Comparison of ENCODE assay signal across 8 mouse cellular contexts in genomic region chr11:52297352-52297751, GRCm38 (mm10). TPM values are rescaled to one million over a fixed set of nuclear protein-coding genes. Genes with fewer than 3 reads are reported as not detected.
DNase-seq lines count a peak whose midpoint lies in the region; ATAC-seq and TF ChIP-seq lines count a peak whose summit lies in the region.

No protein-coding gene starts in this region.

- WGBS in embryonic facial prominence, embryonic 11.5 days = 14% methylated on average over 9 of the region's 9 CpGs
- 13% methylated on average over 9 of the region's 9 CpGs for WGBS in heart, embryonic 11.5 days (ENCODE audit: insufficient replicate concordance)
- 9% methylated on average over 9 of the region's 9 CpGs for WGBS in liver, embryonic 14.5 days (ENCODE audit: insufficient replicate concordance)

- TF ChIP-seq EP300 in liver, embryonic 14.5 days (IDR thresholded peaks at IDR 0.05; ENCODE audit: low read depth) = no peak

- H3K4me2 ChIP-seq in embryonic facial prominence, embryonic 11.5 days (ENCODE audit: low read depth, low read length) = no peak overlapping the region
- no peak overlapping the region for H3K4me2 ChIP-seq in heart, embryonic 11.5 days
- no peak overlapping the region for H3K4me2 ChIP-seq in liver, embryonic 14.5 days (ENCODE audit: low read depth)

- H3K9ac ChIP-seq in embryonic facial prominence, embryonic 11.5 days (replicated peaks; ENCODE audit: low read length) = no peak overlapping the region
- H3K9ac ChIP-seq in heart, embryonic 11.5 days (ENCODE audit: low read depth, low read length) = no peak overlapping the region
- H3K9ac ChIP-seq in liver, embryonic 14.5 days (replicated peaks) = no peak overlapping the region

- H3K36me3 ChIP-seq in embryonic facial prominence, embryonic 11.5 days (replicated peaks; ENCODE audit: control insufficient read depth, insufficient read depth, low read depth, low read length) = no peaks in the 10 kb centered on the region
- H3K36me3 ChIP-seq in heart, embryonic 11.5 days (ENCODE audit: control insufficient read depth, insufficient read depth, low read length) = no peaks in the 10 kb centered on the region
- H3K36me3 ChIP-seq in liver, embryonic 14.5 days (replicated peaks; ENCODE audit: control insufficient read depth, insufficient read depth, low read depth) = no peaks in the 10 kb centered on the region

- H3K27ac ChIP-seq in embryonic facial prominence, embryonic 11.5 days (replicated peaks; ENCODE audit: low read depth, low read length) = no peak overlapping the region
- H3K27ac ChIP-seq in heart, embryonic 11.5 days (ENCODE audit: low read depth, low read length) = no peak overlapping the region
- no peak overlapping the region for H3K27ac ChIP-seq in liver, embryonic 14.5 days

- peak; percentile 86 for DNase-seq in adrenal gland, postnatal 25 days
- peak; percentile 79 for DNase-seq in embryonic facial prominence, embryonic 11.5 days (ENCODE audit: low spot score)
- peak; percentile 78 to 84 for DNase-seq in kidney, postnatal 25 days
- DNase-seq in liver, embryonic 14.5 days (ENCODE audit: low read depth in 3 of 3, low spot score in 3 of 3) = peak; percentile 13 to 16 (median 15)
- DNase-seq in retina, adult 2 months (ENCODE audit: low read depth, low spot score) = peak; percentile 42
- DNase-seq in thymus, postnatal 25 days = peak; percentile 91

- no peaks in the 10 kb centered on the region for H3K27me3 ChIP-seq in embryonic facial prominence, embryonic 11.5 days (ENCODE audit: control insufficient read depth, insufficient read depth, low read length)
- H3K27me3 ChIP-seq in heart, embryonic 11.5 days (ENCODE audit: control insufficient read depth, insufficient read depth, low read length) = no peaks in the 10 kb centered on the region; the same call in 1 of the 2 replicates
- H3K27me3 ChIP-seq in liver, embryonic 14.5 days (ENCODE audit: control insufficient read depth, insufficient read depth, low read length) = no peaks in the 10 kb centered on the region

- H3K9me3 ChIP-seq in embryonic facial prominence, embryonic 11.5 days (replicated peaks; ENCODE audit: control insufficient read depth, low read length) = no peaks in the 10 kb centered on the region
- no peaks in the 10 kb centered on the region for H3K9me3 ChIP-seq in heart, embryonic 11.5 days (replicated peaks; ENCODE audit: control insufficient read depth, low read length)
- no peaks in the 10 kb centered on the region for H3K9me3 ChIP-seq in liver, embryonic 14.5 days (ENCODE audit: control insufficient read depth, low read length)

- no peak overlapping the region for H3K4me3 ChIP-seq in embryonic facial prominence, embryonic 11.5 days (ENCODE audit: low read depth, low read length)
- no peak overlapping the region for H3K4me3 ChIP-seq in heart, embryonic 11.5 days (ENCODE audit: low read depth, low read length)
- H3K4me3 ChIP-seq in liver, embryonic 14.5 days (ENCODE audit: insufficient read depth in 1 of 2, low read depth in 2 of 2, low read length in 2 of 2) = no peak overlapping the region

- TF ChIP-seq CTCF in liver, embryonic 14.5 days (IDR thresholded peaks at IDR 0.05; ENCODE audit: low read depth) = peak; percentile 94

- ATAC-seq in CD4-positive, CD25-positive, alpha-beta regulatory T cell, adult 4 months = peak; percentile 27
- no peak for ATAC-seq in embryonic facial prominence, embryonic 11.5 days (replicated peaks; ENCODE audit: insufficient number of reproducible peaks, low FRiP score, low TSS enrichment, low read depth)
- ATAC-seq in heart, embryonic 11.5 days (replicated peaks; ENCODE audit: insufficient number of reproducible peaks, low FRiP score, low TSS enrichment) = peak; percentile 55; the same call in 1 of the 2 replicates
- ATAC-seq in liver, embryonic 14.5 days (ENCODE audit: insufficient read depth) = no peak

- no peaks in the 10 kb centered on the region for H3K4me1 ChIP-seq in embryonic facial prominence, embryonic 11.5 days (ENCODE audit: control insufficient read depth, insufficient read depth, low read length)
- H3K4me1 ChIP-seq in heart, embryonic 11.5 days (ENCODE audit: control insufficient read depth, insufficient read depth, low read length) = no peaks in the 10 kb centered on the region
- no peaks in the 10 kb centered on the region for H3K4me1 ChIP-seq in liver, embryonic 14.5 days (replicated peaks; ENCODE audit: control insufficient read depth in 2 of 2, insufficient read depth in 2 of 2, low read length in 1 of 2)

RNA-seq across cellular contexts. Expression of gene Tcf7, which starts 14.5 kb away (rescaled TPM):
- 100 to 1,000 TPM; 246 to 283 TPM for polyA plus RNA-seq in CD4-positive, CD25-positive, alpha-beta regulatory T cell, adult 4 months (2017; shearing (Covaris generic))
- 38.8 and 41.3 TPM in 2 replicates for total RNA-seq in adrenal gland, postnatal 25 days (2021)
- polyA plus RNA-seq in embryonic facial prominence, embryonic 11.5 days (2014; fragmentation: Nextera tagmentation; extraction: Ambion mirVana) = 9.2 and 9.8 TPM in 2 replicates
- polyA plus RNA-seq in heart, embryonic 11.5 days (2014; fragmentation: Nextera tagmentation; extraction: Ambion mirVana) = 5.3 and 5.5 TPM in 2 replicates
- 1.3 and 1.6 TPM in 2 replicates for polyA plus RNA-seq in liver, embryonic 14.5 days (2012; rRNA removed)
- polyA plus RNA-seq in liver, embryonic 14.5 days (2014; fragmentation: Nextera tagmentation; extraction: Ambion mirVana) = 1.8 and 2.0 TPM in 2 replicates

Comparison
In these comparisons a context has a peak if more than half of its experiments do, and no peak if none do; other contexts are left out.
1. ATAC-seq: peak in CD4-positive, CD25-positive, alpha-beta regulatory T cell, adult 4 months (single experiment) and heart, embryonic 11.5 days (single experiment); none in embryonic facial prominence, embryonic 11.5 days (single experiment) and liver, embryonic 14.5 days (single experiment).
2. DNase-seq: peak in every context shown above with its lines; median percentile 91 in thymus, postnatal 25 days; 86 in adrenal gland, postnatal 25 days; 81 in kidney, postnatal 25 days; 79 in embryonic facial prominence, embryonic 11.5 days; 42 in retina, adult 2 months; 15 in liver, embryonic 14.5 days.
3. RNA of gene Tcf7, which starts 14.5 kb away (polyA plus RNA-seq): 246 to 283 TPM in CD4-positive, CD25-positive, alpha-beta regulatory T cell, adult 4 months; 9.2 to 9.8 TPM in embryonic facial prominence, embryonic 11.5 days, 5.3 to 5.5 TPM in heart, embryonic 11.5 days and 1.3 to 2.0 TPM in liver, embryonic 14.5 days; every median in the first group is over 10 times any median in the second.